Comparison of ENCODE assay signal across 10 mouse cellular contexts in the genomic region with DNA sequence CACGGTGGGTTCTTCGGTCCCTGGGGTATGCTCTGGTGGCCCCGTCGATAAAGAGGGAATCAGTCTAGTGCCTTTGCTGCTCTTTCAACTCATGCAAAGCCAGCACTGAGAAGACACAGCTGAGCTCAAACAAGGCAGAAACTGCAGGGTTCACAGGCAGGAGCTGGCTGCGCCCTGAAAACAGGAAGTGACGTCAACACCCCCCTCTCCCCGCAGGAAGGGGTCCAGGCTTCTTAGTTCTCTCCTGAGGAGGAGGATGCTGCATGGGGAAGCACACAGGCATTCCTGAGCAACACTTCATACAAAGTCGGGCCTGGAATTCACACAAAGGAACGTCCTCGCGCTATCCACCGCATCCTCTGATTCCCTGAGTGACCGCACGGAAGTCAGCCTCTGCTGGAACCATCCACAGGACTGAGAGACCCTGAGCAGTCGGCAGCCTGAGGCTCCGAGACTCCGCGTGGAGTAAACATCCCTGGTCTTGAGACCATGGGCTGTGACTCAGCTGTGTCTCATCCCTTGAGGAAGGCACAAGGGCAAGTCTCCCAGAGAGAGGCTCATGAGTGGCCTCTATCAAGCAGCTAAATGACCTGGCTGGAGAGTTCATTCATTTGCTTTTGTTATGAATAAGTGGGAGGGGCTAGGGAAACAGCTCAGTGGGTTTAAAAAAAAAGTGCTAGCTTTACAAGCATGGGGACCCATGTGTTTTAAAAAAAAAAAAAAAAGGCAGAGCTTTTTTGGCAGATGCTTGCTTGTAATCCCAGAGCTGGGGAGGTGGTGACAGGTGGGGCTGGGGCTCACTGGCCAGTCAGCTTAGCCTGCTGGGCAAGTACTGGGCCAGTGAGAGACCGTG.
DNase-seq lines count a peak whose midpoint lies in the region; ATAC-seq and TF ChIP-seq lines count a peak whose summit lies in the region.
"Had no signal": no experiment of that assay in that cellular context is flagged by ENCODE, and none has a peak within 500 bp of the region (broad histone marks: within the 10 kb centered on the region; RNA-seq: fewer than 3 reads in every experiment).

No protein-coding gene starts in this region.

- TF ChIP-seq CTCF in kidney, postnatal 0 days (IDR thresholded peaks at IDR 0.05; ENCODE audit: low read depth), result no peak
- no peak for TF ChIP-seq CTCF in Patski (IDR thresholded peaks at IDR 0.05)

- WGBS in kidney, postnatal 0 days, result 81% methylated on average over 19 of the region's 19 CpGs

- no peaks in the 10 kb centered on the region for H3K9me3 ChIP-seq in kidney, postnatal 0 days (replicated peaks; ENCODE audit: low read length)
- H3K9me3 ChIP-seq: limb, embryonic 15.5 days had no signal

- no peaks in the 10 kb centered on the region for H3K27me3 ChIP-seq in kidney, postnatal 0 days (ENCODE audit: insufficient read depth, low read length)
- H3K27me3 ChIP-seq in Patski, result no peaks in the 10 kb centered on the region
- H3K27me3 ChIP-seq: limb, embryonic 15.5 days had no signal

- no peak overlapping the region for H3K27ac ChIP-seq in kidney, postnatal 0 days
- H3K27ac ChIP-seq: limb, embryonic 15.5 days had no signal

- POLR2A ChIA-PET in Patski (lab: Charles Lee), result no interaction called here

- no peak overlapping the region for H3K9ac ChIP-seq in kidney, postnatal 0 days (ENCODE audit: low read depth, low read length)
- H3K9ac ChIP-seq: limb, embryonic 15.5 days had no signal

- CTCF ChIA-PET in Patski (lab: Charles Lee), result no interaction called here

- intact Hi-C loops in left cerebral cortex, postnatal 14 days (cut with DNase I), result no loop called here

- no peak overlapping the region for H3K4me2 ChIP-seq in kidney, postnatal 0 days (ENCODE audit: low read length)
- H3K4me2 ChIP-seq: limb, embryonic 15.5 days had no signal

- DNase-seq in kidney, postnatal 0 days (ENCODE audit: low spot score), result peak; percentile 20
- DNase-seq in kidney, adult 8-10 months, result no peak
- peak; percentile 50 for DNase-seq in Patski (ENCODE audit: low read depth, low spot score)
- DNase-seq in induced T-regulatory cell, adult 2 months (ENCODE audit: low read depth), result peak; percentile 76
- peak; percentile 14 for DNase-seq in testis, postnatal 14 days (ENCODE audit: low spot score)
- DNase-seq in layer of hippocampus, adult 8-10 months (ENCODE audit: low spot score in 2 of 2), result no peak
- no peak for DNase-seq in cerebellum, postnatal 25 days
- DNase-seq in left cerebral cortex, postnatal 14 days (ENCODE audit: low spot score in 2 of 2), result no peak
- DNase-seq: adrenal gland, postnatal 10 days had no signal

- no peaks in the 10 kb centered on the region for H3K36me3 ChIP-seq in kidney, postnatal 0 days (ENCODE audit: insufficient read depth, low read length)
- H3K36me3 ChIP-seq: limb, embryonic 15.5 days had no signal

- in situ Hi-C loops in Patski (cut with MboI; ENCODE audit: low pct_unique_long_range_greater_than_20kb), result no loop called here

- H3K4me1 ChIP-seq in kidney, postnatal 0 days (replicated peaks; ENCODE audit: insufficient read depth, low read length), result 0 out of 2 replicates have a peak, but pooled peaks cover 3% of the 10 kb centered on the region
- H3K4me1 ChIP-seq: limb, embryonic 15.5 days had no signal

- no peak for ATAC-seq in kidney, postnatal 0 days (replicated peaks; ENCODE audit: low FRiP score, low read depth)
- ATAC-seq in Patski, result peak; percentile 68

- no peak overlapping the region for H3K4me3 ChIP-seq in kidney, postnatal 0 days (replicated peaks; ENCODE audit: low read depth, low read length)
- H3K4me3 ChIP-seq: limb, embryonic 15.5 days had no signal

Comparison
In these comparisons a context has a peak if more than half of its experiments do, and no peak if none do; other contexts are left out.
1. DNase-seq: peak in kidney, postnatal 0 days (single experiment), Patski (single experiment), induced T-regulatory cell, adult 2 months (single experiment) and testis, postnatal 14 days (single experiment); none in kidney, adult 8-10 months (0 of 2), layer of hippocampus, adult 8-10 months (0 of 2), cerebellum, postnatal 25 days (0 of 2) and left cerebral cortex, postnatal 14 days (0 of 2).